Mouse (Mus musculus) liver, postnatal 0 days (tissue): ENCODE data around the gene Ebf3.

Source experiments
- CTCF ChIP-seq: sonication (generic); IDR thresholded peaks from 2 replicates; pipeline ENCODE4 v1.5.1; 2016; ENCODE audit warnings: antibody characterized with exemption, low read depth
- EP300 ChIP-seq: IDR thresholded peaks from 2 replicates; pipeline ENCODE4 v1.6.1; 2016; ENCODE audit warnings: antibody characterized with exemption, low read depth, mild to moderate bottlenecking

- no peak for TF ChIP-seq CTCF
- no peak for TF ChIP-seq EP300
Measured at GRCm38 (mm10) chr7:137209688-137210345, 104.4 kb downstream of the Ebf3 start.
